Mouse (Mus musculus): ENCODE data around the gene Tmem247. TPM values are rescaled to one million over a fixed set of nuclear protein-coding genes. Genes with fewer than 3 reads are reported as not detected.

The Tmem247 gene
- polyA plus RNA-seq, 1 experiment from 2014 or later: not detected

GRCm38 (mm10) chr17:86908316-86908715, 8.8 kb upstream of the Tmem247 start:
- no peaks in the 10 kb centered on the region for H3K9me3 ChIP-seq (ENCODE audit: control insufficient read depth, low read length)
- H3K27me3 ChIP-seq (replicated peaks; ENCODE audit: control insufficient read depth, insufficient read depth, low read length): no peaks in the 10 kb centered on the region; the same call in 1 of the 2 replicates
- no peaks in the 10 kb centered on the region for H3K36me3 ChIP-seq (ENCODE audit: control insufficient read depth, insufficient read depth, low read length)
- WGBS: 76% methylated on average over 8 of the region's 8 CpGs
- H3K27ac ChIP-seq (ENCODE audit: low read depth, low read length): no peak overlapping the region
- H3K9ac ChIP-seq (ENCODE audit: low read depth, low read length): no peak overlapping the region
- no peak for ATAC-seq
- no peak overlapping the region for H3K4me3 ChIP-seq (ENCODE audit: low read length)
- H3K4me2 ChIP-seq (ENCODE audit: low read length): no peak overlapping the region
- peaks cover 13% of the 10 kb centered on the region for H3K4me1 ChIP-seq (ENCODE audit: control insufficient read depth, insufficient read depth, low read depth, low read length)

DNA sequence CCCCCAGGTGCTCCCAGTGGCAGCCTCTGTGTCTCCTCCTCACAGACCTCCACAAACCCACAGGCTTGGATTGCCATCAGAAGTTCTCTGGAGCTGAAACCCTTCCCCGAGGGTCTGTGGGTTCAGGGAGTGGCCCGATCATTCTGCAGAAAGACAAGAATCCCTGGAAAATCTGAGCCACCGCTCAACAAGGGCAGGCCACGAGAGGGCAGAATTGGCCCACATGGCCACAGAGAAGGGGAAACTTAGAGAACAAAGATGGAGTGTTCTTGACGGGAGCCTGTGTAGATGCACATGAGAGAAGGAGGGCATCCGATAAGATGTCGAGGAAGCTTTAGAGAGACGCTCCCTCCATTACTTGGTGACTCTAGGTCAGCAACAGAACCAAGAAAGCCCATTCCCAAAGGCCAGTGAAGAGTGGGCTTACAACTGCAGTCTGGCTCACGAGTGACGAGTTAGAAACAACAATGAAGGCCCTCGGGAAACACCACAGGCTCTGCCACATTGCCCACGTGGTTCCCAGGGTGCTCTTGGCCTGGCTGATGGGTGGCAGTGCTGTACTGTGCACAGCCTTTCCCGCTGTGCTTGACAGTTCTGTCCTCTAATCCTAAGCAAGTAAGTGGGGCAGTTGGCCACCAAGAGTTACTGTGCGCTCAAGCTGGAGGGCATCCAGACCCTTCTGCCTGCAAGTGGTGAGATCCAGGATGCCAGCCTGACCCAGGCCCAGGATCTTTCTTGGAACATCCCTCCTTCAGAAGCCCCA, 7.2 kb upstream of the Tmem247 start:
- Histone ChIP-seq H3K4me3 (ENCODE audit: low read length) (no peak overlapping the region), H3K9me3 (ENCODE audit: control insufficient read depth, low read length) (no peaks in the 10 kb centered on the region), H3K27ac (ENCODE audit: low read depth, low read length) (no peak overlapping the region), H3K9ac (ENCODE audit: low read depth, low read length) (no peak overlapping the region), H3K4me1 (ENCODE audit: control insufficient read depth, insufficient read depth, low read depth, low read length) (peaks cover 11% of the 10 kb centered on the region), H3K4me2 (ENCODE audit: low read length) (no peak overlapping the region), H3K27me3 (replicated peaks; ENCODE audit: control insufficient read depth, insufficient read depth, low read length) (no peaks in the 10 kb centered on the region; the same call in 1 of the 2 replicates), H3K36me3 (ENCODE audit: control insufficient read depth, insufficient read depth, low read length) (no peaks in the 10 kb centered on the region)
- peak; percentile 41; the same call in 1 of the 2 replicates for ATAC-seq
- 70% methylated on average over 14 of the region's 14 CpGs for WGBS

- no peaks in the 10 kb centered on the region for H3K4me1 ChIP-seq (ENCODE audit: control insufficient read depth, insufficient read depth, low read depth, low read length)
- 69% methylated on average over 5 of the region's 5 CpGs for WGBS
- H3K9me3 ChIP-seq (ENCODE audit: control insufficient read depth, low read length): no peaks in the 10 kb centered on the region
- no peaks in the 10 kb centered on the region; the same call in 1 of the 2 replicates for H3K27me3 ChIP-seq (replicated peaks; ENCODE audit: control insufficient read depth, insufficient read depth, low read length)
- ATAC-seq: no peak
- H3K27ac ChIP-seq (ENCODE audit: low read depth, low read length): no peak overlapping the region
- H3K4me3 ChIP-seq (ENCODE audit: low read length): no peak overlapping the region
- H3K4me2 ChIP-seq (ENCODE audit: low read length): no peak overlapping the region
- H3K9ac ChIP-seq (ENCODE audit: low read depth, low read length): no peak overlapping the region
- no peaks in the 10 kb centered on the region for H3K36me3 ChIP-seq (ENCODE audit: control insufficient read depth, insufficient read depth, low read length)
These were observed 5.9 kb upstream of the Tmem247 start for GRCm38 (mm10) chr17:86911261-86911660.

DNA sequence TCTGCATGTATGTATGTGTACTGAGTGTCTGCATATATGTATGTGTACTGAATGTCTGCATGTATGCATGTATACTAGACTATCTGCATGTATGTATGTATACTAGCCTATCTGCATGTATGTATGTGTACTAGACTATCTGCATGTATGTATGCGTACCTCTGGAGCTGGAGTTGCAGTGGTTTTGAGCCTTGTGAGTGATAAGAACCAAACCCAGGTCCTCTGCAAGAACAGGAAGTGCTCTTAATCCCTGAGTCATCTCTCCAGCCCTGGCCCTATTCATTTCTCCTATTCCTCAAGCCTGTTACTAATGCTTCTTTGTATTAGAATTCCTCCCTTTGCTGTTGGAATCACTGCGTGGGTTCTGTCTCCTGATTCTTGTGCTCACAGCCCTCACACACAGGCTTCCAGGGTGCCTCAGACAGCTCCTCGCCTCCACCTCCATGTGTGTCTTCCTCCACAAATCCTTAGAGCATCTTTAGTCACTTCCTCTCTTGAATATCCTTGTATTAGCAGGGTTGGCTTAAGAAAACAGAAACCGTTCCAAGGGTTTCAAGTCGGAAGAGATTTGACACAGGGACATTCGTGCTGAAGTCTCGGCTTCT, 4.0 kb upstream of the Tmem247 start:
- Histone ChIP-seq H3K9me3 (ENCODE audit: control insufficient read depth, low read length) (no peaks in the 10 kb centered on the region), H3K27me3 (replicated peaks; ENCODE audit: control insufficient read depth, insufficient read depth, low read length) (no peaks in the 10 kb centered on the region), H3K27ac (ENCODE audit: low read depth, low read length) (no peak overlapping the region), H3K4me1 (ENCODE audit: control insufficient read depth, insufficient read depth, low read depth, low read length) (no peaks in the 10 kb centered on the region), H3K36me3 (ENCODE audit: control insufficient read depth, insufficient read depth, low read length) (no peaks in the 10 kb centered on the region), H3K4me3 (ENCODE audit: low read length) (no peak overlapping the region), H3K9ac (ENCODE audit: low read depth, low read length) (no peak overlapping the region), H3K4me2 (ENCODE audit: low read length) (no peak overlapping the region)
- no peak for ATAC-seq
- 77% methylated on average over 7 of the region's 7 CpGs for WGBS

DNA sequence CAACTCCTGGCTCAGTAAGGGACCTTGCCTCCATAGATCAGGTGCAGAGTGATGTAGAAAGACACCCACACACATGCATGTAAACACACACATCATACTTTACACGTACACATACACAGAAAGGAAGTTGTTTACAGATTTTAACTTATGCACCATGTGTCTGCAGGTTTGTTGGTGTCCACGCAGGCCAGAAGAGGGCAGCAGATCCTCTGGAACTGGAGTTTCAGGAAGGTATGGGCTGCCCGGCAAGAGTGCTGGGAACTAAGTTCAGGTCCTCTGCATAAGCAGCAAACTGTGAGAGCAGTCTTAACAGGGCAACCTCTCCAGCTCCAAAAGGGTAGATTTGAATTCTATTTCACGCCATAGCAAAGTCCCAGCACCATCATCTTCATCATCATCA, 1.6 kb upstream of the Tmem247 start:
- Histone ChIP-seq H3K9me3 (ENCODE audit: control insufficient read depth, low read length) (no peaks in the 10 kb centered on the region), H3K27me3 (replicated peaks; ENCODE audit: control insufficient read depth, insufficient read depth, low read length) (no peaks in the 10 kb centered on the region), H3K27ac (ENCODE audit: low read depth, low read length) (no peak overlapping the region), H3K4me3 (ENCODE audit: low read length) (no peak overlapping the region), H3K9ac (ENCODE audit: low read depth, low read length) (no peak overlapping the region), H3K4me2 (ENCODE audit: low read length) (no peak overlapping the region), H3K36me3 (ENCODE audit: control insufficient read depth, insufficient read depth, low read length) (no peaks in the 10 kb centered on the region), H3K4me1 (ENCODE audit: control insufficient read depth, insufficient read depth, low read depth, low read length) (no peaks in the 10 kb centered on the region)
- no peak for ATAC-seq
- 86% methylated on average over 4 of the region's 4 CpGs for WGBS

DNA sequence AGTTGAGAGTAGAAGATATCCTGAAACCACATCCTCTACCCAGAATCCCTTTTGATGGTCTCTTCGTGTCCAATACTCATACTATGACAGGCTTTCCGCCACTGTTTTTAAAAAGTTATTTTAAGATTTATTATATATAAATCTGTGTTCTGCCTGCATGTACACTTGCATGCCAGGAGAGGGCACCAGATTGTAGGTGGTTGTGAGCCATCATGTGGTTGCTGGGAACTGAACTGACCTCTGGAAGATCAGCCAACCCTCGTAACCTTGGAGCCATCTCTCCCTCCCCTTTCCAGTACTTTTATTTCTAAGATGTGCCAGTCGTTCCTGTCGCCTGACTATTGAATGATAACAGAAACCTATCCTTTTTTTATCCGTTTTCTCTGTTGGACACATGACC, 1.6 kb downstream of the Tmem247 start:
- WGBS: 80% methylated on average over 6 of the region's 6 CpGs
- H3K4me3 ChIP-seq (ENCODE audit: low read length): no peak overlapping the region
- H3K9me3 ChIP-seq (ENCODE audit: control insufficient read depth, low read length): no peaks in the 10 kb centered on the region
- no peak for ATAC-seq
- H3K4me2 ChIP-seq (ENCODE audit: low read length): no peak overlapping the region
- H3K27ac ChIP-seq (ENCODE audit: low read depth, low read length): no peak overlapping the region
- H3K9ac ChIP-seq (ENCODE audit: low read depth, low read length): no peak overlapping the region
- no peaks in the 10 kb centered on the region for H3K27me3 ChIP-seq (replicated peaks; ENCODE audit: control insufficient read depth, insufficient read depth, low read length)
- H3K4me1 ChIP-seq (ENCODE audit: control insufficient read depth, insufficient read depth, low read depth, low read length): no peaks in the 10 kb centered on the region
- H3K36me3 ChIP-seq (ENCODE audit: control insufficient read depth, insufficient read depth, low read length): no peaks in the 10 kb centered on the region

DNA sequence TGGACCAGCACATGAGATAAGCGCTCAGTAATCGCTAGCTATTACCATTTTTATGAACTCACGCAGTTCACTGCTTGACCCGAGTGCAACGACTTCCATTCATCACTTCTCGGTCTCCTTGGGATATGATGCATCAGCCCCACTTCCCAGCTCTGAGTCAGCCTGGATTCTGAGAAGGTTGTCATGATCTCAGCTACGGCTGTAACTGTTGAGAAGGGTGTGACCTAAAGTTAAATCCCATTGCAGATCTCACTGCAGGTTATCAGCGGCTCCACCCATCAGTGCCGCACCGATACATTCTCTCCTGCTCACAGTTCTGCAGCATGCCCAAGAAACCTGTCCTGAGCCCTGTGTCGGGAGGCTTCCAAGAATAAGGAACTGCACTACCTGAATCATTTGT, 2.6 kb downstream of the Tmem247 start:
- no peak for ATAC-seq
- H3K27ac ChIP-seq (ENCODE audit: low read depth, low read length): no peak overlapping the region
- H3K4me2 ChIP-seq (ENCODE audit: low read length): no peak overlapping the region
- H3K27me3 ChIP-seq (replicated peaks; ENCODE audit: control insufficient read depth, insufficient read depth, low read length): no peaks in the 10 kb centered on the region
- H3K4me3 ChIP-seq (ENCODE audit: low read length): no peak overlapping the region
- no peak overlapping the region for H3K9ac ChIP-seq (ENCODE audit: low read depth, low read length)
- WGBS: 83% methylated on average over 11 of the region's 11 CpGs
- H3K9me3 ChIP-seq (ENCODE audit: control insufficient read depth, low read length): no peaks in the 10 kb centered on the region
- no peaks in the 10 kb centered on the region for H3K36me3 ChIP-seq (ENCODE audit: control insufficient read depth, insufficient read depth, low read length)
- H3K4me1 ChIP-seq (ENCODE audit: control insufficient read depth, insufficient read depth, low read depth, low read length): no peaks in the 10 kb centered on the region

DNA sequence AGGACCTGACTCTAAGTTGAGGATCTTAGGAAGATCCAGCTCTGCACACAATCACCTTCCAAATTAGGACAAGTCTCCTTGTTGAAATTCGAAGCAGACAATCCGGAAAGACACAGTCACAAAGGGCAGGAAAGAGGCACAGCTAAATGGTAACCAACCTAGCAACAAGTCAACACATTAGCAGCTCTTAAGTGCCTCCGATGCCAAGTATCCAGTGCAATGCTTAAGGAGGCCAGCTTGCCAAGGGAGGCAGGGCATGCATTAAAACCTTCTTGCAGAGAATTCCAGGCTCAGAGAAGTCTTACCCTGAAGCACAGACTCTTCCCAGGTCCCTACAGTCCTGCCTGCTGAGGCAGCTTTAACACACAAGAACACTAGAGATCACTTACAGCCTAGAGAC, 7.5 kb downstream of the Tmem247 start:
- peak; percentile 82 for ATAC-seq

DNA sequence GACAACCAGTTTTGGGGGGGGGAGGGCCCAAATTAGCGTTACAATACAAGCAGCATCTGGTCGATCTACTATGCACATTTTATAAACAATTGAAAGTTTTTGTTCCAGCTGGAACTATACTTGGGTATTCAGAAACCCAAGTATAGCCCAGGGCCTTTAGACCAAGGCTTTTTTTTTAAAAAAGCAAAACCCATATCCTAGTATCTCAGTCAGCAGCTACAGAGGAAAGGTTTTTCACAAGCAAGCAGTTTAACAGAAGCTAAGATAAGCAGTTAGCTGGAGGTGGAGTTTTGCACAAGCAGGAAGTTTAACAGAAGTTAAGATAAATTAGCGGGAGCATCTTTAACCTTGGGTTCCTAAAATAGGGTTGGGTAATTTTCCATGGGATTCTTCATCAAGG, 9.7 kb downstream of the Tmem247 start:
- 81% methylated on average over 3 of the region's 3 CpGs for whole genome bisulfite sequencing
- Histone ChIP-seq H3K4me2 (ENCODE audit: low read length) (no peak overlapping the region), H3K4me1 (ENCODE audit: control insufficient read depth, insufficient read depth, low read depth, low read length) (no peaks in the 10 kb centered on the region; the same call in 1 of the 2 replicates), H3K36me3 (ENCODE audit: control insufficient read depth, insufficient read depth, low read length) (no peaks in the 10 kb centered on the region), H3K9me3 (ENCODE audit: control insufficient read depth, low read length) (peaks cover 10% of the 10 kb centered on the region), H3K27ac (ENCODE audit: low read depth, low read length) (no peak overlapping the region), H3K4me3 (ENCODE audit: low read length) (no peak overlapping the region), H3K9ac (ENCODE audit: low read depth, low read length) (no peak overlapping the region), H3K27me3 (replicated peaks; ENCODE audit: control insufficient read depth, insufficient read depth, low read length) (no peaks in the 10 kb centered on the region)
- no peak for ATAC-seq

More for the DNA sequence above, 7.5 kb downstream of the Tmem247 start:
- no peak overlapping the region for H3K4me3 ChIP-seq (ENCODE audit: low read length)
- H3K9ac ChIP-seq (ENCODE audit: low read depth, low read length): no peak overlapping the region
- H3K4me2 ChIP-seq (ENCODE audit: low read length): no peak overlapping the region
- 70% methylated on average over 3 of the region's 3 CpGs for WGBS
- no peaks in the 10 kb centered on the region for H3K4me1 ChIP-seq (ENCODE audit: control insufficient read depth, insufficient read depth, low read depth, low read length)
- no peaks in the 10 kb centered on the region for H3K36me3 ChIP-seq (ENCODE audit: control insufficient read depth, insufficient read depth, low read length)
- H3K27ac ChIP-seq (ENCODE audit: low read depth, low read length): peak overlapping the region; percentile 76
- H3K27me3 ChIP-seq (replicated peaks; ENCODE audit: control insufficient read depth, insufficient read depth, low read length): no peaks in the 10 kb centered on the region
- H3K9me3 ChIP-seq (ENCODE audit: control insufficient read depth, low read length): peaks cover 10% of the 10 kb centered on the region
